Mouse (Mus musculus): ENCODE measurements around the gene Plcb4.
A peak's percentile ranks its signal among the peaks of the same experiment; 100 is the strongest.

Gene Plcb4

DNA sequence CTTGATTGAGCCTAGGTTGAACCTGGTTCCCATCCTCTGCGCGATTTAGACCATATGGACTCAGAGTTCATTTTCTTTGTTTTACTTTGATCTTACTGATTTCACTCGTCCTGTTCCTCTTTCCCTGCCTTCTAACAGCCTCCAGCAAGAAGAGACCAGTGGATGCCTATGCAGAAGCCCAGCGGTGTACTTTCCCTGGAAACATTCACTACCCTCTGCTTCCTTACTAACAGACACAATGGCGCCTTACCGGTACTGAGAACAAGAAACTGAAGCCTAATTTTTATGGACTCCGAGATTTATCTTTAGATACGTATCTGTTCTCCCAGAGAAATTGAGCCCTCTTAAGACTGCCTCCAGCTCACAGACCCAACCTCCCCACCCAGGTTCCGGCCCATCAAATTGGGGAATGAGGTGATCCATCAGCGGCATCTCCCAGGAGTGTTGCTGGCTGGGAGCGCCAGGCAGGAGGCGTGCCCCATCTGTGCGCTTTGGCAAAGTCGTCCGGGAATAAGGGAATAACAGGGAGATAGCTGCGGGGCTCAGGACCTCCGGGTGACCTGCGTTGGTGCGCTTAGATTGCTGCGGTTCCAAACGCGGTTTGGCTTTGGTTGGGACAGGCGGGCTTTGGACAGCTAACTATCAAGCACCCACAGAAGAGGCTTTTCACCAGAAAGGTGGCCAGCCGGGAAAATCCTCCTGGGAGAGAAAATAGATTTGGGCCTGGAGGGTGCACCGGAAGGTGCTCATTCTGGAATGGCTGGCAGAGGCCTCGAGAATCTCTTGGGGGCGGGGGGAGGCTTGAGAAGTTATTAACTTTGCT, 392.2 kb downstream of the Plcb4 start:
- DNase-seq = peak in 1 of 2 experiments; percentile 3

GRCm38 (mm10) chr2:136051688-136052289, 393.0 kb downstream of the Plcb4 start, which contains the start of gene Lamp5:
TSS of gene Lamp5 (plus strand) at chr2:136052239.
- DNase-seq = no peak

DNA sequence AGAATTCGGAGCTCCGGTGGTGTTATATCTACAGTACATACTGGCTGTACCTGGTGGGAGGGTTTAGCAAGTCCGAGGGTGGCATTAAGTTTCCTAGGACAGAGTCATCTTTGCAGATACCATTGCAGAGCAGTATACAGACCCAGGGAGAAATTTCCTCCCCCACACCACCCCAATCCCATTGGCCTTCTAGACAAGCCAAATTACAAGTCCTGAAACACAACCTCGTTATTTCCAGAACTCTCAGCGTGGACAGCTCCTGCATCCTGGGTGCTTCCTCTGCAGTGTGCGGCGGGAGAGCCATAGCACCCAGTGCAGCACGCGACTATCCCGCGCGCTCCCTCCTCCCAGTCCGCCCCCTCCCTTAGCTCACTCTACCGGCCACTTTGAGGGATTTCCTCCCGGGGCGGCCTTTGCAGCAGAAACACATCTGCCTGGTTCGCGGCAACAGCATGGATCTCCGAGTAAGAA, 399.1 kb downstream of the Plcb4 start:
- no peak for DNase-seq

DNA sequence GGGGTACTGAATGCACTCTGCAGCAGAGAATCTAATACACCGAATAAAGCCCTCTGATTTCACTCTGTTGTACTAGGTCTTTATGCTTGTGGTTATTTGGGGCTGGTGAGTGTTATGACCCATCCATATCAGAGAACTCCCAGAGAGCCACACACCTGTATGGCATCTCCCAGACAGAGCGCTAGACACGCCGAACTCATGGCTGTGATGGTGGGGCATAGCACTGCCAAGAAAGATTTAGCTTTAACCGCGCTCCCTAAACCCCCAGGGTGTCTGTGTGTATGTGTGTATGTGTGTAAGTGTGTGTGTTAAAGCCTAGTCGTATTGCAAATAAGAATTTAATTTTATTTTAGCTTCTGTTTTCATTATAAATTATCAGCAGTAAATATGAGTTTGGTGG, 399.6 kb downstream of the Plcb4 start:
- no peak for DNase-seq

- no peak for DNase-seq
These were observed 400.3 kb downstream of the Plcb4 start for GRCm38 (mm10) chr2:136059029-136059669.
